Mouse (Mus musculus) ES-E14 (cell line): Measurements from ENCODE around the gene Ubc.

ENCODE experiments used
- HCFC1 ChIP-seq: IDR thresholded peaks from 2 replicates; pipeline ENCODE4 v1.6.1; 2012; ENCODE audit warnings: low read length, inconsistent platforms, borderline replicate concordance; ENCODE audit not compliant: insufficient read depth
- ZC3H11A ChIP-seq: IDR thresholded peaks from 2 replicates; pipeline ENCODE4 v1.6.1; 2012; ENCODE audit warnings: low read depth, mild to moderate bottlenecking, inconsistent platforms, low read length, borderline replicate concordance

- TF ChIP-seq HCFC1, result no peak
- no peak for TF ChIP-seq ZC3H11A
Observed at GRCm38 (mm10) chr5:125357543-125358269, 32.3 kb downstream of the Ubc start.
